Mouse (Mus musculus): ENCODE results near the gene Nup107.

GRCm38 (mm10) chr10:117753711-117754608 lies 38.5 kb downstream of the Nup107 start:
- TF ChIP-seq POLR2A (IDR thresholded peaks at IDR 0.05; ENCODE audit: borderline replicate concordance, insufficient read depth, low read length) (no peak), CTCF (IDR thresholded peaks at IDR 0.05; ENCODE audit: borderline replicate concordance, insufficient read depth, low read depth, low read length) (no peak)

Data from cerebellum, adult 2 months (tissue).